Comparison of ENCODE assay signal across 7 mouse cellular contexts in the genomic region with DNA sequence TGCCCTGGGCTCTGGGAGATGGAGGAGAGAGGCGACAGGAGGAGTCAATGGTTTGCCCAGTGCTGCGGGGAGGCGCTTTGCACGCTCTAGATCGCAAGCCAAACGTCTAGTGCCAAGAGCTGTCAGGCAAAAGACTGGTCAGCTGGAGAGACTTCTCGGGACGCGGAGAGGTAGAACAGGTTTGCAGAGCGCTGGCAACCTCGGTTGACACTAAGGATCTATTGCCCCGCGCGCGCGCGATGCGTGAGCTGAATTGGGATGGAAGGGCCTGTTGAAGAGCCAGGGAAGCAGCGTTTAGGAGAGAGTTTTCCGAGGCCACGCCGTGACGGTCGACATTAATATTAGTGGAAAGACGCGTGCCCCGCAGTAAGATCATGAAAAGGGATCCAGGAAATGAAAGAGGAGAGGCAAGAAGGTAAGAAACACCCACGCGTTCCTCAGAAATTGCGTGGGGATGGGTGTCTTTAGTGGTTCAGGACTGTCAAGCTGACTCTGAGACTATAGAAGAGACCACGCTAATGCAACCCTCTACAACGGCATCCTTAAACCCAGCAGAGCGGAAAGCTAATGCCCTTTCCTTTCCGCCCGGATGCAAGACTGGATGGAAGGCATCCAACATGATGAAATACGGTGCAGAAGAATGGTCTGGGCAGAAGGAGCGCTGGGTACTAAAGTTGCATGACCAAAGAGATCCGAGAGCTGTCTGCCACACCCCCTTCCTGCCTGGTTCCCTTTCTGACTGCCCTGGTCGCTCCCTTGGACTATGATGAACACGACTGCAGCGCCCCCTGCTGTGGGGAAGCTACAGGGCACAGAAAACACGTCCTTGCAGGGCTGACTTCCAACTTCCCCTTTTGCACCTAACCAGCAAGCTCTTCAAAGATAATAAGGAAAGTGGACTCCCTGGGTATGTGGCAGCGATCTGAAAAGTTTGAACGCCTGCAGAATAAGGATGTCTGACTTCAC. TPM values are rescaled to one million over a fixed set of nuclear protein-coding genes. Genes with fewer than 3 reads are reported as not detected.
DNase-seq lines count a peak whose midpoint lies in the region; ATAC-seq lines count a peak whose summit lies in the region.

No protein-coding gene starts in this region.

- H3K4me3 ChIP-seq in intestine, embryonic 15.5 days (replicated peaks): peak overlapping the region; percentile 79
- peak overlapping the region; percentile 83 for H3K4me3 ChIP-seq in midbrain, embryonic 10.5 days

- H3K36me3 ChIP-seq in intestine, embryonic 15.5 days: no peaks in the 10 kb centered on the region
- H3K36me3 ChIP-seq in midbrain, embryonic 10.5 days: no peaks in the 10 kb centered on the region

- intact Hi-C loops in left cerebral cortex, postnatal 25 days (cut with DNase I): loop anchor here (2.0 to 10.0 kb wide), 7 partner anchors 93 to 1788 kb away; no protein-coding TSS in a partner anchor

- no peaks in the 10 kb centered on the region for H3K27me3 ChIP-seq in intestine, embryonic 15.5 days (replicated peaks)
- peaks cover 15% of the 10 kb centered on the region for H3K27me3 ChIP-seq in midbrain, embryonic 10.5 days (ENCODE audit: low read depth, poor library complexity, severe bottlenecking)

- WGBS in intestine, embryonic 15.5 days: under 1% methylated on average over 44 of the region's 44 CpGs
- WGBS in midbrain, embryonic 10.5 days: under 1% methylated on average over 44 of the region's 44 CpGs

- peak overlapping the region; percentile 74 for H3K9ac ChIP-seq in intestine, embryonic 15.5 days

- DNase-seq in adrenal gland, adult 18-20 months (ENCODE audit: low spot score in 2 of 2): peak; percentile 91 to 92
- peak; percentile 93 for DNase-seq in embryo, embryonic 11 days
- DNase-seq in gastrocnemius, postnatal 25 days: peak; percentile 87
- peak; percentile 91 to 96 for DNase-seq in left cerebral cortex, postnatal 25 days (ENCODE audit: low spot score in 2 of 2)
- DNase-seq in midbrain, embryonic 10.5 days (ENCODE audit: low spot score): peak; percentile 93
- peak; percentile 98 for DNase-seq in right cerebral cortex, postnatal 4 days

- H3K4me1 ChIP-seq in intestine, embryonic 15.5 days (replicated peaks): no peaks in the 10 kb centered on the region
- H3K4me1 ChIP-seq in midbrain, embryonic 10.5 days: peaks cover 46% of the 10 kb centered on the region

- H3K27ac ChIP-seq in intestine, embryonic 15.5 days: peak overlapping the region; percentile 87
- H3K27ac ChIP-seq in midbrain, embryonic 10.5 days (replicated peaks): peak overlapping the region; percentile 91

- peak overlapping the region; percentile 89 for H3K4me2 ChIP-seq in intestine, embryonic 15.5 days (replicated peaks)

- no peaks in the 10 kb centered on the region for H3K9me3 ChIP-seq in intestine, embryonic 15.5 days
- H3K9me3 ChIP-seq in midbrain, embryonic 10.5 days (replicated peaks): no peaks in the 10 kb centered on the region

- peak; percentile 75 for ATAC-seq in intestine, embryonic 15.5 days

RNA-seq across cellular contexts. Expression of a gene that starts 0.7 kb away (rescaled TPM):
- total RNA-seq in adrenal gland, adult 18-20 months (2021): 1 to 10 TPM; 3.0 to 5.2 TPM
- 1 to 10 TPM; 1.2 to 1.3 TPM for total RNA-seq in gastrocnemius, postnatal 25 days (2021)
- polyA plus RNA-seq in intestine, embryonic 15.5 days (2015; fragmentation: Nextera tagmentation; extraction: Ambion mirVana): 8.7 and 9.1 TPM in 2 replicates
- 10 to 100 TPM in 1 of 2 experiments, 1 to 10 TPM in 1; 9.9 to 10.4 TPM for total RNA-seq in left cerebral cortex, postnatal 25 days (2021)
- 8.8 and 9.9 TPM in 2 replicates for polyA plus RNA-seq in midbrain, embryonic 10.5 days (2016; fragmentation: Nextera tagmentation; extraction: Ambion mirVana)

Comparison
In these comparisons a context has a peak if more than half of its experiments do, and no peak if none do; other contexts are left out.
1. Peak in every context shown above with its lines: DNase-seq, ATAC-seq, H3K4me3 ChIP-seq and H3K27ac ChIP-seq.